Mouse (Mus musculus) stomach, postnatal 0 days (tissue): Measurements from ENCODE around the gene Naif1.

ENCODE experiments used
- CTCF ChIP-seq: IDR thresholded peaks from 2 replicates; pipeline ENCODE4 v1.5.1; 2016; ENCODE audit warnings: antibody characterized with exemption, low read depth, mild to moderate bottlenecking, moderate library complexity
- EP300 ChIP-seq: optimal IDR thresholded peaks from 2 replicates; pipeline ENCODE3; 2016; ENCODE audit warnings: antibody characterized with exemption

GRCm38 (mm10) chr2:32493301-32493701 lies 43.0 kb downstream of the Naif1 start:
- TF ChIP-seq CTCF: no peak
- no peak for TF ChIP-seq EP300
